Mouse (Mus musculus) mature B cell (primary cell): Measurements from ENCODE around the gene Ep400.
"Not testable (repeated sequence)": the region's sequence is repeated elsewhere in the genome, so short reads cannot be mapped to it uniquely, and the experiment has no call there.

ENCODE experiments used
- in situ Hi-C: fragments of 300-500 bp; cut with MboI; formaldehyde crosslinking; loops from 2 replicates; pipeline ENCODE4 v1.14.3; 2019

The Ep400 gene

DNA sequence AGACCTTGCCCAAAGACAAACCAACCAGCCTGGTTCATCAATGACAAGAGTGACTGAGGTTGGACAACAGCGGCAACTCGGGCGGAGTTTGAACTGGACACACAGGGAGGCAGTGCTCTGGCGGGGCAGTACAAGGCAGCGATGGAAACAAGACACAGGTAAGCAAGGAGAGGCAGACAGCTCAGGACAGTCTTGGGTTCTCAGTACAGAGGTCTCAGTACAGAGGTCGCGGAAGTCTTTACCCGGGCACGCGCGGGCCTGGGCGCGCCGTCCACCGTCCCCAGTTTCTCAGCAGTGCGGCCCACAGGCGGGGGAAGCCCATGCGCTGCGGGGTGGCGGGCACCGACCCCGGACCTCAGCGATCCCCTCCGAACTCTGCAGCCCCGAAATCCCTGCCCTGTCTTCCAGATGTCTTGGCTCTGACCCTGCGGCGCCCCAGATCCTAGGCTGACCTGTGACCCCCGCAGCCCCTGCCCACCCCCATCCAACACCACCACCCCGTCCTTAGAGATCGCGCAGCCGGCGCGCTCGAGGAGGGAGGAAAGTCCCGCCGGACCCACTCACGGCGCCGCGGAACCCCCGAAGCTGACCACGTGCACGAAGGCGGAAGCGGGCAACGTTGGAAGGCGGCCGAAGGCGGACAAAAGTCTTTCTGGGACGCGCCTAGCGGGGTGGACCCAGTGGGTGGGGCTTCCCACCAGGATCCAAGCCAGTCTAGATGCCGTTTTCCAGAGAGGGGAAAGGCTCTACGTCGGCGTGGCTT is 9.7 kb upstream of the Ep400 start, which contains the start of gene Pus1:
Gene Pus1 (minus strand): TSS at position 662 of the 763 bp plus-strand sequence.
- in situ Hi-C loops: no loop called here

DNA sequence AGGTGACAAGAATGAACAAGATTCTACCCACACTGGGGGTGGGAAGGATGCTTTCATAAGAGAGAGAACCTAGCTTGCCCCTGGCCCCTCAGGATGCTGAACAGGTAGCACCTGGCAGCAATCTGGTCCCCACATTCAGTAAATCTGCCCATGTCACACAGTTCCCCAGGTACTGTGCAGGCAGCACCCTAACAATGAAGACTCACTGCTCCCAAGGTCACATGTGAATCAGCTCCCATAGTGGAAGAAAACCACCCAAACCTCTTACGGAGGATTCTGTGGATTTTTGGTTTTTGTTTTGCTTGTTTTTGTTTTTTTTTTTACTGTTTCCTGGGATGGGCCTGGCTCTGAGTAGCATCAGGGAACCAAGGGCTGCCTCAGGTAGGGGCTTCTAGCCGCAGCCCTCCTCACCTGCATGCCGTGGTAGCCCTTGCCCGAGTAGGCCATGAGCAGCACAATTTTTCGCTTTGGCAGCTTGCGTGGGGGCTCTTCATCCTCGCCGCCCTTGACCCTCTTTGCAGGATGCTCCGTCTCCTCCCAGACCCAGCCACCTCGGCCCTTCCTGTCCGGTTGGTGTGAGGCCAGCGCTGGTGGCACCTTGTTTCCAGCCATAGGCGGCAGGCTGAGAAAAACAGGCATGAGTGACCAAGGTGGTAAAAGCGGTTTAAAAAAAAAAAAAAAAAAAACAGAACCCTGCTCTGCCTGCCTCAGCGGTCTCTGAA is 8.9 kb upstream of the Ep400 start:
- in situ Hi-C loops: no loop called here

DNA sequence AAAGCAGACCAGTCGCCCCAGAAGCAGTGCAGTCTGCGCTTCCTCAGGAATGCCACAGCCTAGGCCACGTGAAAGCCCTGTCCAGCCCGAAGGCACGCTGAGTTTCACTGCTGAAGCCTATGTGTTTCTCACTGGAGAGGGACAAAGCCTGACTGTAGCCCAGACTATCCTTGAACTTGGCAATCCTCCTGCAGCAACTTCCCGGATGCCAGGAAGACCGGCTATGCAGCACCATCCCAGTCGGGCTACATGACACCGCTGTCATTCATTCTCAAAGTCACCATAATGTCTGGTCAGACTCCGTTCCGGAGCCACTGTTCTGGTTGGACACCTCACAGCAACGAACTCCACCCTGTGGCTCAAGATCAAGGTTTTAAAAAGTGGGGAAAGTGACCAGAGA is 7.7 kb upstream of the Ep400 start:
- in situ Hi-C loops: no loop called here

GRCm38 (mm10) chr5:110776141-110776540 is 5.6 kb upstream of the Ep400 start:
- in situ Hi-C loops: no loop called here

DNA sequence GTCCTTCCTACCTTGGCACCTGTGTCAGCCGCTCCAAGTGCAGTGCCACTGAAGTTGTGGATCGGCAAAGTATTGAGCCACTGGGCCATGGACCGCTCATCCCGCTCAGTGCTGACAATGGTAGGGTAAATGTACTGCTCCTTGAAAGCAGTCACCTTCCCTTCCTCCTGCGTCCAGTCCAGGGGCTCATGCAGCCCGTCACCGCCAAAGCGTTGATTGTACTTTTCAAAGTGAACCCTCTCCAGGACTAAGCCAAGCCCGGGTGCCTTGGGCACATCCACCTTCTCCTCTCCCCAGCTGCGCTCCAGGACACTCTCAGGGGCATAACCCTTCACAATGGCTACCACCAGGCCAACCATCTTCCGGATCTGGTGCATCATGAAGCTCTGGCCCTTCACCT is 4.0 kb upstream of the Ep400 start:
- in situ Hi-C loops: no loop called here

DNA sequence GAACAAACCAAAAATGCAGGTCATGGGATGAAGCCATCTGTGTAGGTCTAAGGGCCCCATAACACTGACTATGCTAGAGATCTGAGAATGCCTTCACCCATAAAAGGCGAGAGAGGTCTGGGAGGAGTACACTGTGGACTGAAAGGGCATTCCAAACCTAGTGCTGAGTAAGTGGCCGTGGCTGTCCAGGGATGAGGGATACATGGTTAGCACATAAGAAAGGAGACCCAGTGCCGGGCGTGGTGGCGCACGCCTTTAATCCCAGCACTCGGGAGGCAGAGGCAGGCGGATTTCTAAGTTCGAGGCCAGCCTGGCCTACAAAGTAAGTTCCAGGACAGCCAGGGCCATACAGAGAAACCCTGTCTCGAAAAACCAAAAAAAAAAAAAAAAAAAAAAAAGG is 2.4 kb upstream of the Ep400 start:
- in situ Hi-C loops: not testable (repeated sequence)

DNA sequence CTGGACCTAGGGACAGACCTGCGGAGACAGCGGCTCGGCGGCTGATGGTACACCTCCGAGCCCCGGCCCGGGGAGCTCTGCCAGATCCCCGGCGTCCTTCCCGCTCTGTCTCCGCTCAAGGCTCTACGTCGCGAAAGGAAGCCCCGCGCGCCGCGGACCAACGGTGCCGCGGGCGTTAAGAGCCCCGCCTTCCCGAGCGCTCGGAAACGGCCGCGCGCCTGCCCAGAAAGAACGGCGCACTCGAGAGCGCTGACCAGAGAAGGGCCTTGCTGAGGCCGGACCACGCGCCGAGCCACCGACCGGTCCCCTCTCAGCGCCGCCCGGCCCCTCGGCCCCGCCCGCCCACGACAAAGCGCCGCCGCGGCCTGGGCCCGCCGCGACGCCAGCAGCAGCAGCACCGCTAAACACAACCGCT is 479 bp downstream of the Ep400 start:
- in situ Hi-C loops: no loop called here

DNA sequence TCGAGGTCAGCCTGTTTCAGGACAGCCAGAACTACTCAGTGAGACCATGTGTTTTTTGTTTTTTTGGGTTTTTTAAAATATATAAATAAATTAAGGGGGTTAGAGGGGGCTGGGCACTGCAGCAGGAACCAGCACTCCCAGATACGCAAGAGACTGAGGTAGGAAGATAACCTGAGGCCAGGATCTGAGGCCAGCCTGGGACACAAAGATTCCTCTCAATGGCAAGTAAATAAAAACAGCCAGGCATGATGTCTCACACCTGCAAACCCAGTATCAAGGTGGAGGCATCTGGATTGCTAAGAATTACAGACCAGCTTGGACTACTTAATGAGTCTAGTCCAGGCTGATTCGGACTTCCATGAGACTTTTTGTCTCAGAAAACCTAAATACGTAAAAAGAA is 1.2 kb downstream of the Ep400 start:
- in situ Hi-C loops: no loop called here

DNA sequence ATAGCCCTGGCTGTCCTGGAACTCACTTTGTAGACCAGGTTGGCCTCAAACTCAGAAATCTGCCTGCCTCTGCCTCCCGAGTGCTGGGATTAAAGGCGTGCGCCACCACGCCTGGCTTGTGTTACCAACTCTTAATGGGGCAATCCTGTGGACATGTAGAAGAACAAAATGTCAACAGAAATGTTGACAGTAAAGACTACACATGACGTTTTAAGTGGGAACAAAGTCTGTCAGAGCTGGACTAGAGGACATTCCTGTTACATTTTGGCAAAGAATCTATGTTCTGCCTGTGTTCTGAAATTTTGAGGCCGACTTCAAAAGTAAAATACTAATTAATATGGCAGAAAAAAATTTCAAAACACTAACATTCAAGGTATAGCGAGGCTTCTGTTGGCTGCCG is 6.6 kb downstream of the Ep400 start:
- in situ Hi-C loops: no loop called here

GRCm38 (mm10) chr5:110745021-110745420 is 25.5 kb downstream of the Ep400 start:
- in situ Hi-C loops: no loop called here

GRCm38 (mm10) chr5:110739496-110740275 is 30.8 kb downstream of the Ep400 start:
- in situ Hi-C loops: no loop called here

DNA sequence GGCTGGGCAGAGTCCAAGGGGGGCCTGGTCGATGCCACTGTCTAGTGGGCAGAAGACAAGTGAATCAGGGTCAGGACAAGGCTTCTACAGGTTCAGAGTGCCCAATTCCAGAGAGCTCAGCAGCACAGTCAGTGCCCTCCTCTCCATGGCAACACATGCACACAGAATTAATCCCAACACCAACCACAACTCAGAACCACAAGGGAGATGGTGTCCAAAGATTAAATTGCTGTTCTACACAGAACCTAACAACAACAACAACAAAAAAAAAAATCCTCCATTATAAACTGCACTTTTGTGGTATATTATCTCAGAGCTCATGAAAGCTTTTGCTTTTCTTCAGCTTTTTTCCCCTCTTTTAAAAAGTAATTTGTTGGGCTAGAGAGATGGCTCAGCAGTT is 34.9 kb downstream of the Ep400 start:
- in situ Hi-C loops: no loop called here

GRCm38 (mm10) chr5:110733231-110733823 is 37.2 kb downstream of the Ep400 start:
- in situ Hi-C loops: no loop called here

DNA sequence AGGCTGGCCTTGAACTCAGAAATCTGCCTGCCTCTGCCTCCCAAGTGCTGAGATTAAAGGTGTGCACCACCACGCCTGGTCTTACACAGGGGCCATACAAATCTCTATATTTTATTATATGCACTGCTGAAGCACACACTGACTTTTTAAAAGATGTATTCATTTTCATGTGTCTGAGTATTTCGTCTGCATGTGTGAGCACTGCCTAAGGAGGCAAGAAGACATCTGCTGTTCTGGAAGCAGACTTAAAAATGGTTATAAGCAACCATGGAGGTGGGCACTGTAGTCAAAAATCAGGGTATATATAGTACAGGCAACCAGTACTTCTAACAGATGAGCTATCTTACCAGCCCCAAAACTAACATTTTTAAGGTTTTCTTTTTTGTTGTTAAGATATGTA is 39.3 kb downstream of the Ep400 start:
- in situ Hi-C loops: no loop called here

- in situ Hi-C loops: no loop called here
These were observed 42.7 kb downstream of the Ep400 start for GRCm38 (mm10) chr5:110727850-110728249.

DNA sequence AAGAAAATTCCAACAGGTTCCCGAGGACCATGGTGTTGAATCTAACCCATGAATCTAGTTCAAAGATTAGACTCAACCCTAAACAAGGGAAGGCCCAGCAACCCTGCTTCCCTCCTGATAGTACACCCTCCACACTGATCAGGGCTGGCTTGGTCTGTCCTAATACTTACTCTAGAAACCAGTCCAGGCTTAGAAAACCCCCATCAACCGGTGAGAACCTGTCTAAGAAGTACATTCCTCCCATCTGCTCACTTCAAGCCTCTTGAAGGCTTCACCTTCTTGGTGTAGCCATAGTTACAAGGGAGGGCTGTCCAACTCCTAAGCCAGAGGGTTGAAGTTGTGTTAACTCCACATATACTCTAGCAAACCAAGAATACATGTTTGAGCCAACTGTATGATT is 47.0 kb downstream of the Ep400 start:
- in situ Hi-C loops: no loop called here

DNA sequence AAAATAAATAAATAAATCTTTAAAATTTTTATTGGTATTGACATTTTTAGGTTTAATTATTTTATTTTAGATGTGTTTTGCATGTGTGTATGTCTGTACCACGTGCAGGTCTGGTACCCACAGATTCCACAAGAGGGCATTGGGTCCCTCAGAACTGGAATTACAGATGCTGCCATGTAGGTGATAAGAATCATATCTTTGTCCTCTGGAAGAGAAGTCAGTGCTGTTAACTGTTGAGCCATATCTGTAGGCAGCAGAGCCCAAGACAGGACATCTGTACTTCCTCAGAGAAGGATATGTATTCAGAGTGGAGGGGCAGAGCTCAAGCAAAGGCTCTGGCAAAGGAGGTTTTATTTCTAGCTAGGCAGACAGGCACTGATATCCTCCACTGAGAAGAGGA is 49.1 kb downstream of the Ep400 start:
- in situ Hi-C loops: not testable (repeated sequence)

DNA sequence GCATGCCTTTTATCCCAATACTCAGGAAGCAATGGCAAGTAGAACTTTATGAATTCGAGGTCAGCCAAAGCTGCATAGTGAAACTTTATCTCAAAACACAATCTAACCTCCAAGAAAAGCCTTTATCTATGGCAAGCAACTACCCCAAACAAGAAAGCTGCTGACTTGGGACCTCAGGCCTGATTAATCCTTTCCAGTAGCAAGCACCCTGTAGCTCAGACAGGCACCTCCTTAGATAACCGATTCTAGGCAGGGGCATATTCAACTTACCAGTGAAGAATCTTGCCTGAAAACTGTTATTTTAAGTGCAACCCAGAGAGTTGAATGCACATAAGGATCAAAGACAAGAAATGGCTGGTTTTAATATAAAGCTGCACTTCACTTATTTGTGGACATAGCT is 59.1 kb downstream of the Ep400 start:
- in situ Hi-C loops: no loop called here

DNA sequence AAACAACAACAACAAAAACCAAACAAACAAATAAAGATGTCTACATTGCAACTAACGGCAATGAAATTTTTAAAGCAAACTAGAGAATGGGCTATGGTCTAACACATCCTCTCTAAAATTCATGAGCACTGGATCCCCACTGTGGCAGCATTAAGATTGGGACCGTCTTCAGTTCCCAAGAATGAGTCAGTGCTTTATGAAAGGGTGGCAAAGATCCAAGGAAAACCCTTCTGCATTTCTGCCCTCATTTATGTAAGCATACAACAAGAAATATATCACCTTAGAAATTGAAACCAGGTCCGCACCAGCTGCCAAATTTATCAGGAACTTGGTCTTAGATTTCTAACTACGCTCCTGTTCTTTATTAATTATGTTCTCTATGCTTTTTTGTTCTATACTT is 61.3 kb downstream of the Ep400 start:
- in situ Hi-C loops: no loop called here

GRCm38 (mm10) chr5:110704004-110704403 is 66.5 kb downstream of the Ep400 start:
- in situ Hi-C loops: no loop called here

- in situ Hi-C loops: no loop called here
These were observed 71.9 kb downstream of the Ep400 start for GRCm38 (mm10) chr5:110698617-110699016.

DNA sequence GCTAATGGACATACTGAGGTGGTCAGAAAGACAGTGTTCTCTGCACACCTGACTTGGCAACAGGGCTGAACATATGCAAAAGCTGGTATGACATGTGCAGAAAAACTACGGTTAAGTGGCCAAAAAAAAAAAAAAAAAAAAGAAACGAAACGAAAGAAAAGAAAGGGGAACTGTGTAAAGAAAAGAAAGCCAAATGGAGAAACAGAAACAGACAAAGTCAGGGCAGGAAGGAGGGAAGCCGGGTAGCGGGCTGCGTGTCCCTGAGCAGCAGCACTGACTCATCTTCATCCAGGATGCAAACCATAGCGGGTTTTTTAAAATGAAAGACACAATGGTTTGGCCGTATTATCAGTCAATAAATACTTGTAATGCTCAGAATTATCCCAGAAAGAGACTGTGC is 88.5 kb downstream of the Ep400 start:
- in situ Hi-C loops: no loop called here
